Mouse (Mus musculus) stomach, embryonic 15.5 days (tissue): ENCODE results near the gene Gm8122. TPM values are rescaled to one million over a fixed set of nuclear protein-coding genes. Genes with fewer than 3 reads are reported as not detected.
"Not testable (repeated sequence)": the region's sequence is repeated elsewhere in the genome, so short reads cannot be mapped to it uniquely, and the experiment has no call there.

Source experiments
- ATAC-seq: fragments of 200-750 bp; cut with Nextera tagmentation; 2 replicates; pipeline ENCODE4 v1.8.0; 2017; ENCODE audit warnings: low read depth, moderate number of reproducible peaks, moderate TSS enrichment; ENCODE audit not compliant: insufficient read depth, low FRiP score
- H3K27ac ChIP-seq: fragments of 300-500 bp; sonication (generic); 2 replicates; pipeline ENCODE4 v1.5.1; 2015; ENCODE audit warnings: mild to moderate bottlenecking, inconsistent platforms
- H3K27me3 ChIP-seq: fragments of 300-500 bp; sonication (generic); replicated peaks from 2 replicates; pipeline ENCODE4 v1.6.1; 2015; ENCODE audit warnings: inconsistent platforms
- H3K36me3 ChIP-seq: fragments of 300-500 bp; sonication (generic); 2 replicates; pipeline ENCODE4 v1.6.1; 2015; ENCODE audit warnings: inconsistent platforms
- H3K4me1 ChIP-seq: fragments of 300-500 bp; sonication (generic); 2 replicates; pipeline ENCODE4 v1.6.1; 2015; ENCODE audit warnings: inconsistent platforms
- H3K4me2 ChIP-seq: fragments of 300-500 bp; sonication (generic); 2 replicates; pipeline ENCODE4 v1.6.1; 2015; ENCODE audit warnings: mild to moderate bottlenecking, inconsistent platforms
- H3K4me3 ChIP-seq: fragments of 300-500 bp; sonication (generic); replicated peaks from 2 replicates; pipeline ENCODE4 v1.5.1; 2015; ENCODE audit warnings: inconsistent platforms
- H3K9ac ChIP-seq: fragments of 300-500 bp; sonication (generic); 2 replicates; pipeline ENCODE4 v1.6.1; 2015; ENCODE audit warnings: inconsistent platforms
- H3K9me3 ChIP-seq: fragments of 300-500 bp; sonication (generic); 2 replicates; pipeline ENCODE4 v1.6.1; 2016; ENCODE audit warnings: inconsistent platforms
- WGBS: fragments of 180-500 bp; shearing (Covaris S2); methylation state at CpG from one replicate; pipeline ENCODE4 v1.1.7; 2015; 5-methylcytosine and 5-hydroxymethylcytosine counted together
- polyA plus RNA-seq: library from polyadenylated mRNA; unstranded; fragments of >200 nt; fragmentation: Nextera tagmentation; extraction: Ambion mirVana; gene quantifications from 2 replicates; pipeline ENCODE4 v1.2.1, GENCODE M21; 2015

Gene Gm8122
- polyA plus RNA-seq = not detected in 2 replicates

DNA sequence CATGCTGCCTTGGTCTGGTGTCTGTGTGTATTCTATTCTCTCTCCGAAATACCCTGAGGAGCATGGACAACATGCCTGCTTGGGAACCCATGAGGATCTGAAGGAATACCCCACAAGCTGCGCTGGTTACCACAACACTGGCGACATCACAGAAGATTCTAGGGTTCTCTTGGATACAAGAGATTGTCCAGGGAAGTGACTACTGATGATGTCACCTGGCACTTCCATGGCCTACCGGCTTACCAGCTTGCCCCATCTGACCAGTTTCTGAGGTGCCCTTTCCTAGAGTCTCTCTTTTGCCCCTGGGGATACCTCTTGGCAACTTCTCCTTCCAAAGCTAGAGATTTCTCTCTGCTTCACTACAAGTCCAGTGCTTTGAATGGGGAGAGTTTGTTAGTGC lies at the start of gene Gm8122:
Gene Gm8122 (minus strand): TSS at position 101 of the 400 bp plus-strand sequence.
- H3K4me3 ChIP-seq, H3K4me1 ChIP-seq, H3K9ac ChIP-seq, H3K27ac ChIP-seq, H3K9me3 ChIP-seq, H3K36me3 ChIP-seq, H3K27me3 ChIP-seq, H3K4me2 ChIP-seq, ATAC-seq: not testable (repeated sequence)
- WGBS = 90% methylated on average over 4 of the region's 4 CpGs

DNA sequence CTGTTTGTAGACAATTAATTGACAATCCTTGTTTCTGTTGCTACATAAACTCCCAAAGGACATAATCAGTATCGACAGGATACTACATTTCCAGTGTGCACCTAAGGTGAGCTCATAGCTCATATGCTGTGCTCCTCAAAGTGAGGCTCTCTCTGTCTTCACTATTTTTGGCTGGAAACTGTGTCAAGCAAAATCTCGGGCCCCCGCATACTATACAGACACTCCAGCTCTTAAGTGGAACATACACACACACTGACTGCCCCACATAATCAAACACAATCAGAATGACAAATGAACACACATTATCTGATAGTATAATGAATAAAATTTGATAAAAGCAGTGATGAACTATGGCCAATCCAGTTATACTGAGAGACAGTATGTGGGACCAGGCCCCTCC lies 43.6 kb upstream of the Gm8122 start:
- H3K27ac ChIP-seq, H3K4me1 ChIP-seq, H3K27me3 ChIP-seq, H3K9me3 ChIP-seq, ATAC-seq, H3K4me3 ChIP-seq, H3K4me2 ChIP-seq, H3K36me3 ChIP-seq, H3K9ac ChIP-seq: not testable (repeated sequence)
- WGBS = 83% methylated on average over 3 of the region's 3 CpGs

- H3K4me1 ChIP-seq, H3K9me3 ChIP-seq, H3K9ac ChIP-seq, H3K27ac ChIP-seq, H3K4me3 ChIP-seq, H3K36me3 ChIP-seq, H3K4me2 ChIP-seq, H3K27me3 ChIP-seq, ATAC-seq: not testable (repeated sequence)
- WGBS = 60% methylated on average over 4 of the region's 4 CpGs
Measured at GRCm38 (mm10) chr14:43278146-43278545, 43.0 kb upstream of the Gm8122 start.

DNA sequence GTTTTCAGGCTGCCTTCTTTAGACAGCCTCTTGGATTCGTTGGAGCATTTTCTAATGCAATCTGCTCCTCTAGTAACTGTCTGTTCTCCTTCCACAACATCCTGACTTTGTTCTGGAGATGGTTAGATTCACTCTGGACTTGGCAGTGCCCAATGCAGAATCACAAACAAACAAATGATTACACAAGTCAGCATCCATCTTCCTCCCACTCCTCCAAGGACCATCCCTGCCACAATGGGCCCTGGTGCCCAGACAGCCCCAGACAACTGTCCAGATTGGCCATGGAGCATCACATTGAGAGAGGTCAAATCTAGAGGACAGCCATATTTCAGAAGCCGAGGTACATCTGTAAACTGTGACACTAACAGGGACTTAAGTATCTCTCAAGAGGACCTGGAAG lies 42.4 kb upstream of the Gm8122 start:
- not testable (repeated sequence) for H3K9me3 ChIP-seq, ATAC-seq, H3K27me3 ChIP-seq, H3K36me3 ChIP-seq, H3K4me2 ChIP-seq, H3K4me3 ChIP-seq, H3K9ac ChIP-seq, H3K27ac ChIP-seq, H3K4me1 ChIP-seq
- 62% methylated on average over 2 of the region's 2 CpGs for WGBS

DNA sequence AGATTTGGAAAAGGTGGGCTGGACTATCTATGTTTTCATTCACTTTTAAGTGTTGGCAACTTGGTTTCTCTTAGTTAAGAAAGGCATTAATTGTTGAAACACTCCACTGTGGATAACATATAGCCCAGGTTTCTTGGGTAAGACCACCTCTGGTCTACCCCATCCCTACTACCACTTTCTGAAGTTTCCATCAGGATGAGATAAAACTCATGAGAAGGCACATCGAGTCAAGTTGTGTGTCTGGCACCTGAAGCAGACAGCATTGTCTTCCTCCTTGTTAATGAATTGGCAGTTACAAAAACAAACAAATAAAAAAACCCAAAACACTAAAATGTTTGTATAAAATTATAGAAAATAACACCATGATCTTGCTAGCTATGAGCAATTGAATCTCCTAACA lies 40.6 kb upstream of the Gm8122 start:
- not testable (repeated sequence) for H3K36me3 ChIP-seq, H3K27me3 ChIP-seq, H3K4me1 ChIP-seq, H3K4me3 ChIP-seq, H3K9me3 ChIP-seq, H3K4me2 ChIP-seq, H3K9ac ChIP-seq, ATAC-seq, H3K27ac ChIP-seq
- 82% methylated on average over 1 of the region's 1 CpGs for WGBS

DNA sequence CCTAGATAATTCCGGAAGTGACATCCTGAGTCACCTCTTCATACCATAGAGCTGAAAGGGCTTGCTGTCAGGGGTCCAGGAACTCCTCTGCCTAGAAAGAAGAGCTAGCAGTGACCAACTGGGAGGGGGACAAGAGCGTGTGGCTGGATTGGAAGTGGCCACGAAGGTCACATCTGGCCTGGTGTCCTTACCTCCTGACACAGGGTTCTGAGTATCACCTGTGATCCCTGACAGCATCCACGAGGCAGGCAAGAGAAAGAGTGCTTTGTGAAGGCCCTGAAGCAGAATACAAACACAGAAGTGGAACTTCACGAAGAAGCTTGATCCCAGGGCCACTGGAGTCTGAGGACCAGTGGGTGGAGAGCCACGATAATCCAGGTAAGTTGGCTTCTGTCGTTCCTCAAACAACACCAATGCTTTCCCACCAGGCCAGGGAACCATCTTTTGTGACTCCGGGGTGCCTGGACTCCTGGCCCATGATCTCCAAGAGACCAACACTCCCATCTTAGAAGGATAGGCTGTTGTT lies 39.9 kb upstream of the Gm8122 start, which contains the start of gene Gm9732:
Gene Gm9732 (plus strand): TSS at position 51 of the 526 bp plus-strand sequence.
- H3K27me3 ChIP-seq, H3K27ac ChIP-seq, H3K9me3 ChIP-seq, H3K4me1 ChIP-seq, ATAC-seq, H3K4me3 ChIP-seq, H3K36me3 ChIP-seq, H3K4me2 ChIP-seq, H3K9ac ChIP-seq: not testable (repeated sequence)
- 82% methylated on average over 8 of the region's 8 CpGs for WGBS

- H3K36me3 ChIP-seq, H3K9me3 ChIP-seq, ATAC-seq, H3K27ac ChIP-seq, H3K4me1 ChIP-seq, H3K9ac ChIP-seq, H3K4me3 ChIP-seq, H3K27me3 ChIP-seq, H3K4me2 ChIP-seq: not testable (repeated sequence)
- WGBS = 57% methylated on average over 1 of the region's 1 CpGs
Measured at GRCm38 (mm10) chr14:43273161-43273560, 38.1 kb upstream of the Gm8122 start.

GRCm38 (mm10) chr14:43269211-43269610 lies 34.1 kb upstream of the Gm8122 start:
- not testable (repeated sequence) for H3K27ac ChIP-seq, H3K4me1 ChIP-seq, H3K4me2 ChIP-seq, ATAC-seq, H3K36me3 ChIP-seq, H3K9me3 ChIP-seq, H3K27me3 ChIP-seq, H3K9ac ChIP-seq, H3K4me3 ChIP-seq
- WGBS = 86% methylated on average over 3 of the region's 3 CpGs

DNA sequence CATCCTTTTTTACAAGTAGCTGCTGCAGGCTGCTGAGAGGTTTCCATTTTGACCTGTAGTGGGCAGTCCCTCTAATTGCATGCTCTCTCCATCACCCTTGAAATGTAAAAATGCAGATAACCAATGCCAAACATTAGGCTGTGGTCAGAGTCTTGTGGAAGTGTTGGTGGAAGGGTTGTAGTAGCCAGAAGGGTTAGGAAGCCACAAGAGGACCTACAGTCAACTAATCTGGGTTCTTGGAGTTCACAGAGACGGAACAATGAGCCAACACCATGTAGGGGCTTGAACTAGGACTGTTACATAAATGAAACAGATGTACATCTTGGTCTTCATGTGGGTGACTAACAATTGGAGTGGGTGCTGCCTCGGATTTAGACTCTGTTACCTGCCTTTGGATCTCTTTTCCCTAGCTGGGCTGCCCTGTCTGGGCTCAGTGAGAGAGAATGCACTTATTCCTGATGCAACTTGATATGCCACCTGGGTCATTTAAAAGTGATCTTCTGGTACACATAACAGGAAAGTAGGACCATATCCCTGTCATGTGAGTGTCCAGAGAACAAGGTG lies 33.5 kb upstream of the Gm8122 start:
- not testable (repeated sequence) for H3K36me3 ChIP-seq, H3K4me1 ChIP-seq, H3K9me3 ChIP-seq, H3K4me3 ChIP-seq, H3K4me2 ChIP-seq, ATAC-seq, H3K9ac ChIP-seq, H3K27me3 ChIP-seq, H3K27ac ChIP-seq
- WGBS = 42% methylated on average over 2 of the region's 2 CpGs

GRCm38 (mm10) chr14:43263421-43263820 lies 28.3 kb upstream of the Gm8122 start:
- ATAC-seq, H3K4me1 ChIP-seq, H3K27ac ChIP-seq, H3K27me3 ChIP-seq, H3K36me3 ChIP-seq, H3K9me3 ChIP-seq, H3K4me3 ChIP-seq, H3K9ac ChIP-seq, H3K4me2 ChIP-seq: not testable (repeated sequence)
- 84% methylated on average over 3 of the region's 3 CpGs for WGBS

- not testable (repeated sequence) for H3K9ac ChIP-seq, H3K36me3 ChIP-seq, H3K4me3 ChIP-seq, H3K4me2 ChIP-seq, H3K4me1 ChIP-seq, H3K27ac ChIP-seq, ATAC-seq, H3K9me3 ChIP-seq, H3K27me3 ChIP-seq
- WGBS = 97% methylated on average over 3 of the region's 4 CpGs
Measured at GRCm38 (mm10) chr14:43258349-43258748, 23.2 kb upstream of the Gm8122 start, which contains the start of gene Gm8126. Gene Gm8126 (plus strand): TSS chr14:43258649.

GRCm38 (mm10) chr14:43256511-43256910 lies 21.4 kb upstream of the Gm8122 start:
- not testable (repeated sequence) for H3K27ac ChIP-seq, H3K4me3 ChIP-seq
- 69% methylated on average over 1 of the region's 1 CpGs for WGBS

More at GRCm38 (mm10) chr14:43256511-43256910, 21.4 kb upstream of the Gm8122 start:
- H3K36me3 ChIP-seq, H3K4me1 ChIP-seq, H3K27me3 ChIP-seq, ATAC-seq, H3K9me3 ChIP-seq, H3K9ac ChIP-seq, H3K4me2 ChIP-seq: not testable (repeated sequence)
